Mouse (Mus musculus) forebrain, postnatal 0 days (tissue): Measurements from ENCODE around the gene Evi5. TPM values are rescaled to one million over a fixed set of nuclear protein-coding genes. Genes with fewer than 3 reads are reported as not detected.

Experiments used
- ATAC-seq: fragments of 200-750 bp; cut with Nextera tagmentation; 2 replicates; pipeline ENCODE4 v1.8.0; 2017; ENCODE audit warnings: mild to moderate bottlenecking, moderate library complexity
- DNase-seq: peaks from one replicate; pipeline ENCODE4 v3.0.0-alpha.2; 2015
- H3K27ac ChIP-seq: fragments of 300-500 bp; sonication (generic); 2 replicates; pipeline ENCODE4 v1.5.1; 2014; ENCODE audit warnings: low read depth, mild to moderate bottlenecking, antibody characterized with exemption, low read length, moderate library complexity, mixed read lengths
- H3K27me3 ChIP-seq: fragments of 300-500 bp; sonication (generic); 2 replicates; pipeline ENCODE4 v1.6.1; 2014; ENCODE audit warnings: mild to moderate bottlenecking, low read length, mixed read lengths; ENCODE audit not compliant: insufficient read depth
- H3K36me3 ChIP-seq: fragments of 300-500 bp; sonication (generic); 2 replicates; pipeline ENCODE4 v1.6.1; 2014; ENCODE audit warnings: mild to moderate bottlenecking, moderate library complexity; ENCODE audit not compliant: insufficient read depth
- H3K4me1 ChIP-seq: fragments of 300-500 bp; sonication (generic); 2 replicates; pipeline ENCODE4 v1.6.1; 2014; ENCODE audit warnings: antibody characterized with exemption; ENCODE audit not compliant: insufficient read depth
- H3K4me2 ChIP-seq: fragments of 300-500 bp; sonication (generic); 2 replicates; pipeline ENCODE4 v1.6.1; 2014; ENCODE audit warnings: low read depth, mild to moderate bottlenecking, moderate library complexity
- H3K4me3 ChIP-seq: fragments of 300-500 bp; sonication (generic); 2 replicates; pipeline ENCODE4 v1.5.1; 2014; ENCODE audit warnings: low read depth, low read length, mixed read lengths
- H3K9ac ChIP-seq: fragments of 300-500 bp; sonication (generic); 2 replicates; pipeline ENCODE4 v1.6.1; 2014; ENCODE audit warnings: mild to moderate bottlenecking
- H3K9me3 ChIP-seq: fragments of 300-500 bp; sonication (generic); 2 replicates; pipeline ENCODE4 v1.6.1; 2016; ENCODE audit warnings: low read length
- CTCF ChIP-seq: sonication (generic); IDR thresholded peaks from 2 replicates; pipeline ENCODE4 v1.5.1; 2016; ENCODE audit warnings: antibody characterized with exemption, control low read depth, low read depth
- WGBS: fragments of 180-500 bp; shearing (Covaris S2); extraction: QIAGEN DNeasy Blood & Tissue Kit; methylation state at CpG from one replicate; pipeline ENCODE4 v1.1.7; 2014; 5-methylcytosine and 5-hydroxymethylcytosine counted together
- polyA plus RNA-seq: library from polyadenylated mRNA; unstranded; fragments of >200 nt; fragmentation: Nextera tagmentation; extraction: Ambion mirVana; gene quantifications from 2 replicates; pipeline ENCODE4 v1.2.1, GENCODE M21; 2015
- total RNA-seq: library from RNA; depleted of rRNA; stranded (reverse); fragments of >200 nt; gene quantifications from 2 replicates; pipeline ENCODE4 v1.2.3, GENCODE M21; 2014

Evi5 gene
- total and polyA plus RNA-seq, 2 experiments from 2014 or later: 59.6 to 66.9 TPM

GRCm38 (mm10) chr5:107772049-107772448 is 102.9 kb downstream of the Evi5 start:
- WGBS: 90% methylated on average over 5 of the region's 5 CpGs
- no peaks in the 10 kb centered on the region for H3K27me3 ChIP-seq
- no peak overlapping the region for H3K4me3 ChIP-seq
- ATAC-seq: no peak
- no peak overlapping the region for H3K4me2 ChIP-seq
- H3K36me3 ChIP-seq: no peaks in the 10 kb centered on the region
- no peaks in the 10 kb centered on the region for H3K9me3 ChIP-seq
- no peak overlapping the region for H3K9ac ChIP-seq
- H3K27ac ChIP-seq: no peak overlapping the region
- H3K4me1 ChIP-seq: no peaks in the 10 kb centered on the region
- DNase-seq: no peak
- no peak for TF ChIP-seq CTCF

GRCm38 (mm10) chr5:107768224-107768623 is 106.7 kb downstream of the Evi5 start:
- no peaks in the 10 kb centered on the region for H3K4me1 ChIP-seq
- no peaks in the 10 kb centered on the region for H3K36me3 ChIP-seq
- no peak overlapping the region for H3K27ac ChIP-seq
- H3K9me3 ChIP-seq: no peaks in the 10 kb centered on the region
- no peaks in the 10 kb centered on the region for H3K27me3 ChIP-seq
- TF ChIP-seq CTCF: no peak
- no peak overlapping the region for H3K4me3 ChIP-seq
- WGBS: 95% methylated on average over 1 of the region's 1 CpGs
- no peak for DNase-seq
- no peak overlapping the region for H3K9ac ChIP-seq
- ATAC-seq: no peak
- no peak overlapping the region for H3K4me2 ChIP-seq

- no peaks in the 10 kb centered on the region for H3K9me3 ChIP-seq
- H3K36me3 ChIP-seq: no peaks in the 10 kb centered on the region; the same call in 1 of the 2 replicates
- H3K4me2 ChIP-seq: no peak overlapping the region
- TF ChIP-seq CTCF: no peak
- no peak overlapping the region for H3K9ac ChIP-seq
- H3K4me1 ChIP-seq: no peaks in the 10 kb centered on the region
- H3K4me3 ChIP-seq: no peak overlapping the region
- no peaks in the 10 kb centered on the region for H3K27me3 ChIP-seq
- DNase-seq (no peak), ATAC-seq (no peak)
- 97% methylated on average over 4 of the region's 4 CpGs for WGBS
- no peak overlapping the region for H3K27ac ChIP-seq
Measured at GRCm38 (mm10) chr5:107765946-107766345, 109.0 kb downstream of the Evi5 start.

- WGBS: 78% methylated on average over 1 of the region's 1 CpGs
- DNase-seq: no peak
Measured at GRCm38 (mm10) chr5:107764486-107764885, 110.4 kb downstream of the Evi5 start.

GRCm38 (mm10) chr5:107763674-107764073 is 111.2 kb downstream of the Evi5 start:
- TF ChIP-seq CTCF: no peak
- H3K27ac ChIP-seq: no peak overlapping the region
- no peak overlapping the region for H3K4me2 ChIP-seq
- H3K9ac ChIP-seq: no peak overlapping the region
- H3K36me3 ChIP-seq: no peaks in the 10 kb centered on the region; the same call in 1 of the 2 replicates
- H3K4me1 ChIP-seq: no peaks in the 10 kb centered on the region
- DNase-seq (no peak), ATAC-seq (no peak)
- no peaks in the 10 kb centered on the region for H3K27me3 ChIP-seq
- H3K4me3 ChIP-seq: no peak overlapping the region
- H3K9me3 ChIP-seq: no peaks in the 10 kb centered on the region

More at GRCm38 (mm10) chr5:107764486-107764885, 110.4 kb downstream of the Evi5 start:
- no peaks in the 10 kb centered on the region; the same call in 1 of the 2 replicates for H3K36me3 ChIP-seq
- TF ChIP-seq CTCF: no peak
- H3K4me3 ChIP-seq: no peak overlapping the region
- no peaks in the 10 kb centered on the region for H3K27me3 ChIP-seq
- H3K4me2 ChIP-seq: no peak overlapping the region
- no peak overlapping the region for H3K27ac ChIP-seq
- no peak overlapping the region for H3K9ac ChIP-seq
- no peaks in the 10 kb centered on the region for H3K4me1 ChIP-seq
- no peak for ATAC-seq
- H3K9me3 ChIP-seq: no peaks in the 10 kb centered on the region

GRCm38 (mm10) chr5:107759121-107759520 is 115.8 kb downstream of the Evi5 start:
- Histone ChIP-seq H3K9ac (no peak overlapping the region), H3K4me1 (no peaks in the 10 kb centered on the region), H3K36me3 (no peaks in the 10 kb centered on the region; the same call in 1 of the 2 replicates), H3K4me3 (no peak overlapping the region), H3K9me3 (no peaks in the 10 kb centered on the region), H3K27me3 (no peaks in the 10 kb centered on the region), H3K4me2 (no peak overlapping the region), H3K27ac (no peak overlapping the region)
- WGBS: 68% methylated on average over 5 of the region's 5 CpGs
- TF ChIP-seq CTCF: no peak
- DNase-seq (no peak), ATAC-seq (no peak)

GRCm38 (mm10) chr5:107756072-107756471 is 118.8 kb downstream of the Evi5 start:
- 80% methylated on average over 2 of the region's 2 CpGs for WGBS
- H3K27me3 ChIP-seq: no peaks in the 10 kb centered on the region
- H3K4me1 ChIP-seq: no peaks in the 10 kb centered on the region

More at GRCm38 (mm10) chr5:107756072-107756471, 118.8 kb downstream of the Evi5 start:
- DNase-seq (no peak), ATAC-seq (no peak)
- no peak for TF ChIP-seq CTCF
- H3K4me2 ChIP-seq: no peak overlapping the region
- H3K36me3 ChIP-seq: no peaks in the 10 kb centered on the region
- no peak overlapping the region for H3K4me3 ChIP-seq
- no peak overlapping the region for H3K27ac ChIP-seq
- no peak overlapping the region for H3K9ac ChIP-seq
- H3K9me3 ChIP-seq: no peaks in the 10 kb centered on the region
